Mouse (Mus musculus): Measurements from ENCODE around the gene Vdr. TPM values are rescaled to one million over a fixed set of nuclear protein-coding genes. Genes with fewer than 3 reads are reported as not detected.

Gene Vdr
- total RNA-seq, 2 experiments from 2014 or later = 0.84 TPM; not detected in 1

- no peak for ATAC-seq (replicated peaks; ENCODE audit: low FRiP score, poor library complexity, severe bottlenecking)
Observed at GRCm38 (mm10) chr15:97832764-97833479, 77.5 kb downstream of the Vdr start.

GRCm38 (mm10) chr15:97831987-97832640 lies 78.3 kb downstream of the Vdr start:
- no peak for ATAC-seq (replicated peaks; ENCODE audit: low FRiP score, poor library complexity, severe bottlenecking)

GRCm38 (mm10) chr15:97831242-97831986 lies 79.0 kb downstream of the Vdr start:
- ATAC-seq (replicated peaks; ENCODE audit: low FRiP score, poor library complexity, severe bottlenecking) = peak; percentile 47

- no peak for ATAC-seq (replicated peaks; ENCODE audit: low FRiP score, poor library complexity, severe bottlenecking)
Observed at GRCm38 (mm10) chr15:97830788-97831241, 79.6 kb downstream of the Vdr start.

GRCm38 (mm10) chr15:97830253-97830787 lies 80.1 kb downstream of the Vdr start:
- no peak for ATAC-seq (replicated peaks; ENCODE audit: low FRiP score, poor library complexity, severe bottlenecking)

- ATAC-seq (replicated peaks; ENCODE audit: low FRiP score, poor library complexity, severe bottlenecking) = no peak
Observed at GRCm38 (mm10) chr15:97829432-97829831, 81.0 kb downstream of the Vdr start.

- ATAC-seq (replicated peaks; ENCODE audit: low FRiP score, poor library complexity, severe bottlenecking) = no peak
Observed at GRCm38 (mm10) chr15:97828901-97829338, 81.5 kb downstream of the Vdr start.

GRCm38 (mm10) chr15:97828221-97828842 lies 82.1 kb downstream of the Vdr start:
- no peak for ATAC-seq (replicated peaks; ENCODE audit: low FRiP score, poor library complexity, severe bottlenecking)

GRCm38 (mm10) chr15:97827401-97827800 lies 83.0 kb downstream of the Vdr start:
- ATAC-seq (replicated peaks; ENCODE audit: low FRiP score, poor library complexity, severe bottlenecking) = no peak

- no peak for ATAC-seq (replicated peaks; ENCODE audit: low FRiP score, poor library complexity, severe bottlenecking)
Observed at GRCm38 (mm10) chr15:97826588-97827261, 83.7 kb downstream of the Vdr start.

- ATAC-seq (replicated peaks; ENCODE audit: low FRiP score, poor library complexity, severe bottlenecking) = no peak
Observed at GRCm38 (mm10) chr15:97825941-97826587, 84.4 kb downstream of the Vdr start.

GRCm38 (mm10) chr15:97825071-97825940 lies 85.1 kb downstream of the Vdr start:
- peak; percentile 56; the same call in 1 of the 2 replicates for ATAC-seq (replicated peaks; ENCODE audit: low FRiP score, poor library complexity, severe bottlenecking)

- no peak for ATAC-seq (replicated peaks; ENCODE audit: low FRiP score, poor library complexity, severe bottlenecking)
Observed at GRCm38 (mm10) chr15:97824042-97824441, 86.4 kb downstream of the Vdr start.

GRCm38 (mm10) chr15:97823479-97823878 lies 87.0 kb downstream of the Vdr start:
- no peak for ATAC-seq (replicated peaks; ENCODE audit: low FRiP score, poor library complexity, severe bottlenecking)

GRCm38 (mm10) chr15:97822545-97823228 lies 87.7 kb downstream of the Vdr start:
- no peak for ATAC-seq (replicated peaks; ENCODE audit: low FRiP score, poor library complexity, severe bottlenecking)

GRCm38 (mm10) chr15:97821983-97822363 lies 88.5 kb downstream of the Vdr start:
- ATAC-seq (replicated peaks; ENCODE audit: low FRiP score, poor library complexity, severe bottlenecking) = no peak

- ATAC-seq (replicated peaks; ENCODE audit: low FRiP score, poor library complexity, severe bottlenecking) = no peak
Observed at GRCm38 (mm10) chr15:97821321-97821982, 89.0 kb downstream of the Vdr start.
